Mouse (Mus musculus) kidney, embryonic 15.5 days (tissue): ENCODE results near the gene Sergef. TPM values are rescaled to one million over a fixed set of nuclear protein-coding genes. Genes with fewer than 3 reads are reported as not detected.

ENCODE experiments used
- ATAC-seq: fragments of 200-750 bp; cut with Nextera tagmentation; replicated peaks from 2 replicates; pipeline ENCODE4 v1.8.0; 2017; ENCODE audit warnings: moderate TSS enrichment; ENCODE audit not compliant: low FRiP score
- H3K27ac ChIP-seq: fragments of 300-500 bp; sonication (generic); 2 replicates; pipeline ENCODE4 v1.5.1; 2015; ENCODE audit warnings: mild to moderate bottlenecking, inconsistent platforms
- H3K27me3 ChIP-seq: fragments of 300-500 bp; sonication (generic); 2 replicates; pipeline ENCODE4 v1.6.1; 2015; ENCODE audit warnings: inconsistent platforms
- H3K36me3 ChIP-seq: fragments of 300-500 bp; sonication (generic); 2 replicates; pipeline ENCODE4 v1.6.1; 2015; ENCODE audit warnings: inconsistent platforms
- H3K4me1 ChIP-seq: fragments of 300-500 bp; sonication (generic); 2 replicates; pipeline ENCODE4 v1.6.1; 2015; ENCODE audit warnings: inconsistent platforms
- H3K4me2 ChIP-seq: fragments of 300-500 bp; sonication (generic); 2 replicates; pipeline ENCODE4 v1.6.1; 2015; ENCODE audit warnings: moderate library complexity, mild to moderate bottlenecking, inconsistent platforms
- H3K4me3 ChIP-seq: fragments of 300-500 bp; sonication (generic); replicated peaks from 2 replicates; pipeline ENCODE4 v1.5.1; 2015; ENCODE audit warnings: mild to moderate bottlenecking, inconsistent platforms
- H3K9ac ChIP-seq: fragments of 300-500 bp; sonication (generic); 2 replicates; pipeline ENCODE4 v1.6.1; 2015; ENCODE audit warnings: mild to moderate bottlenecking, inconsistent platforms
- H3K9me3 ChIP-seq: fragments of 300-500 bp; sonication (generic); replicated peaks from 2 replicates; pipeline ENCODE4 v1.6.1; 2016; ENCODE audit warnings: inconsistent platforms
- WGBS: fragments of 180-500 bp; shearing (Covaris S2); methylation state at CpG from one replicate; pipeline ENCODE4 v1.1.7; 2015; ENCODE audit warnings: mixed read lengths; 5-methylcytosine and 5-hydroxymethylcytosine counted together
- polyA plus RNA-seq: library from polyadenylated mRNA; unstranded; fragments of >200 nt; fragmentation: Nextera tagmentation; extraction: Ambion mirVana; gene quantifications from 2 replicates; pipeline ENCODE4 v1.2.1, GENCODE M21; 2015

The Sergef gene
- polyA plus RNA-seq, 1 experiment from 2014 or later, result 13.9 TPM

DNA sequence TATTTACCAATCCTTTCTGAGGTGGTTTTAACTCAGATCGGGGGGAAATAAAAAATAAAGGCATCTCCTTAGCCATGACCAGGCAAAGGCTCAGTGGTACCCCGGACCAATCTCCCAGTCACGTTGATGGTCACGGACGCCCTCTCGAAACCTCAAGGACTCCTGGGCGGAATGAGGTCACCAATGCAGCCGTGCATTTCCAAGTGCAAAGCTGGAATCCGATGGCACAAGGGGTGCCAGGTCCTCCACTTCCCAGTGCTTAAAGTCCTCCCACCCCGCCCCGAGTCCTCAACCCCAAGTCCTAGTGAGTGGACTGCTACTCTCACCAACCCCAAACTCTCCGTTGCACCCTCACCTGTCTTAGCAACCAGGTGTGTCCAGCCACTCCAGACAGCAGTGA is 25.3 kb downstream of the Sergef start:
- no peak overlapping the region for H3K4me2 ChIP-seq
- H3K36me3 ChIP-seq, result 0 out of 2 replicates have a peak, but pooled peaks cover 7% of the 10 kb centered on the region
- H3K9ac ChIP-seq, result no peak overlapping the region
- 85% methylated on average over 12 of the region's 12 CpGs for WGBS
- peaks cover 28% of the 10 kb centered on the region for H3K4me1 ChIP-seq
- no peak overlapping the region for H3K27ac ChIP-seq
- no peaks in the 10 kb centered on the region for H3K9me3 ChIP-seq
- H3K27me3 ChIP-seq, result no peaks in the 10 kb centered on the region
- no peak overlapping the region for H3K4me3 ChIP-seq
- no peak for ATAC-seq

DNA sequence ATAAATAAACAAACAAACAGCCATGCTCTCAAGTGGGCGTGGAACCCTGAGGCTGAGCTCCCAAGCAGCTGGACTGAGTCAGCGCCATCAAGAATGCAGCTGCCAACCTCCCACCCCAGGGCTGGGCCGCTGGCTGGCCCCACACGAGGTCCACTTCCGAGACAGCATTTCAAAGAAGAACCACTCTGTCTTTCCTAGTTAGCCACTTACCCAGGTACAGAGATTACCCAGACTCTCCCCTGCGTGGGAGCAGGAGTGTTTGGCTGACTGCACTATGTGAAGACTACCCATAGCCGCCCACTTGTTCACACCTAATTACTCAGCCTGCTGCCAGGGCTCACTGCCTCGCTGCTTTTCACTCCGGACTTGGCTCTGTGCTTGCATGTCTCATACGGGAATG is 26.5 kb downstream of the Sergef start:
- Histone ChIP-seq H3K4me2 (no peak overlapping the region), H3K27ac (no peak overlapping the region), H3K9me3 (no peaks in the 10 kb centered on the region), H3K4me3 (no peak overlapping the region), H3K4me1 (peaks cover 28% of the 10 kb centered on the region), H3K27me3 (no peaks in the 10 kb centered on the region), H3K9ac (no peak overlapping the region), H3K36me3 (0 out of 2 replicates have a peak, but pooled peaks cover 7% of the 10 kb centered on the region)
- WGBS, result 35% methylated on average over 10 of the region's 10 CpGs
- peak; percentile 75 for ATAC-seq

DNA sequence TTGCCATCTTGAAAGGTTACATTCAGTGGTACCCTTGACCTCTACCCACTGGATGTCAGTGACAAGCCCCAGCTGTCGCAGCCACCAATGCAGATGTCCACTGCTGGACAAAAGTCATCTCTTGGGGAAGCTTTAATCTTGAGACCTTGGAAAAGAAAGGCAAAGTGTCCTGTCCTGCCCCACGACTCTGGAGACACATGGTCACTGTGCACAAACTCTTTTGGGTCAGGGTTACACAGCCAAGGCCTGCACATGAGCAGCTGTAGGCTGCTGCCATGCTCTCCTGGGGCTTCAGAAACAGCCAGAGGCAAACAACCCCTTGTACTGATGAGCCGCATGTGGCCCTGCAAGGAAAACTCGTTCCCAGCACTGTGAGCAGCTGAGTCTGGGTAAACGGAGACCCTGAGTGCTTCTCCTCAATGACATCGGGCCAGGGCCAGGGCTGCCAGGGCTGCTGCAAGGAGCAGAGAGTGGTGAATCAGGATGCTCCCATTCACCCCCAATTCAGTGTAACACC is 27.1 kb downstream of the Sergef start:
- Histone ChIP-seq H3K27ac (no peak overlapping the region), H3K9ac (no peak overlapping the region), H3K9me3 (no peaks in the 10 kb centered on the region), H3K36me3 (0 out of 2 replicates have a peak, but pooled peaks cover 7% of the 10 kb centered on the region), H3K27me3 (no peaks in the 10 kb centered on the region), H3K4me2 (no peak overlapping the region), H3K4me1 (peaks cover 31% of the 10 kb centered on the region), H3K4me3 (no peak overlapping the region)
- 53% methylated on average over 6 of the region's 6 CpGs for WGBS
- ATAC-seq, result no peak

DNA sequence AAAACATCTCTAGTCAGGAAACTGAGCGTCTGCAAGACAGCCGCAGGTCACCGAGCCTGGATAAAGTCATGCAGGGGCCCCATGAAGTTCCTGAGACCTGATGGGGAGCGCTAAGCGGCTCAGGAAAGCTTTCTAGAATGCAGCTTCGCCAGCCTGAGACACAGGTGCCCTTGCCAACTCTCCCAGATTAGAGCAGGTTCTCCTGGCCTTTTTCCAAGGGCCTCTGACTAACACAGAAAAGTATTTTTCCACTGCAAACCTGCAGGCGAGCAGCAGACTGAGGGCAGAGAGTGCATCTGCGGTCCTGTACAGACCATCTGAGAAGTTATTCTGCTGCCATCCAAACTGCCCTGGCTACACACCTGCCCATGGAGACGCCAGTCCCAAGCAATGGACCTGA is 27.6 kb downstream of the Sergef start:
- H3K4me3 ChIP-seq, result no peak overlapping the region
- no peaks in the 10 kb centered on the region for H3K9me3 ChIP-seq
- H3K9ac ChIP-seq, result no peak overlapping the region
- H3K4me2 ChIP-seq, result no peak overlapping the region
- no peak for ATAC-seq
- H3K27ac ChIP-seq, result no peak overlapping the region
- WGBS, result 63% methylated on average over 9 of the region's 9 CpGs
- no peaks in the 10 kb centered on the region for H3K27me3 ChIP-seq
- H3K36me3 ChIP-seq, result 0 out of 2 replicates have a peak, but pooled peaks cover 7% of the 10 kb centered on the region
- H3K4me1 ChIP-seq, result peaks cover 36% of the 10 kb centered on the region

DNA sequence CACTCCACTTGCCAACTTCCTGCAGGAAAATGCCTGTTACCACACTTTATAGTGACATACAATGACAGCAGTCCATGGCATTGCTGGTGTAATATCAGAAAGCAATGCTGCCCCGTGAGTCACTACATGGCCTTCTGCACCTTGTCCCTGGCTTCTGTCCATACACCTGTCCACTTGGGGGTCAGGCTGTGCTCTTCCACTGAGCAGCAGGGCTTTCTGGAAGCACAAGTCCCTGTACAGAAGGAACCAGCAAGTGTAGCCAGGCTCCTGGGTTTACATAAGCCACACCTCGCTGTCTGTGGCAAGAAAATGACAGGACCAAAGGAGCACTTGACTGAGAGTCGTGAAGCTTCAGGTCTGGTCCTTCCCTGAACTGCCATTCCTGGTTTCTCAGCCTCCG is 30.3 kb downstream of the Sergef start:
- Histone ChIP-seq H3K27me3 (no peaks in the 10 kb centered on the region), H3K4me3 (no peak overlapping the region), H3K9me3 (no peaks in the 10 kb centered on the region), H3K27ac (no peak overlapping the region), H3K4me2 (no peak overlapping the region), H3K9ac (no peak overlapping the region), H3K36me3 (0 out of 2 replicates have a peak, but pooled peaks cover 3% of the 10 kb centered on the region), H3K4me1 (peaks cover 36% of the 10 kb centered on the region)
- WGBS, result 90% methylated on average over 4 of the region's 4 CpGs
- no peak for ATAC-seq

DNA sequence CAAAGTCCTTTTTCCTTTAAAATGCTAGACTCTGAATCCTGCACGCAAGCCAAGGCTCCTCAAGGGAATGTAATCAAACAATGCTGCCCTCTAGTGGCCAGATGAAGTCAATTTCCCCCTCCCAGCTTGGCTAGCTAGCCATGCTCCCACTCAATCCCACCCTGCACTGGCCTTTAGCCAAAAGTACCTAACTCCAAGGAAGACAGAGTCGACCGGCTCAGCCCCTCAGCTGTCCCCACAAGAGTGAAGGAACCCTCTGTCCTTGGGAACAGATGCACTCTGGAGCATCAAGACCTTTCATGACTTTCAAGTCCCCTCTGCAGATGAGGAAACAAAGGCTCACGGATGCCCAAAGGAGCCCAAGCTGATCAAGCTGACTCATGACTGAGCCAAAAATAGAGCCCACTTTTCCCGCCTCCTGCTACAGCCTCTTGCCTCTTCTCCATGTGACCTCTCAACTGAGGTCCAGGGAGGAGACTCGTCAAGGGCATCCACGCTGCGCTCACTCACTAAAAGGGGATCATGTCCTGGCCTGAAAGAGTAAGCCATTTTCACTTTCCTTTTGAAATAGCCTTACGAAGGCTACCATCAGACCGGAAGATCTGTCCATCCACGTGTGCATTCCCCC is 32.1 kb downstream of the Sergef start:
- ATAC-seq, result no peak
- WGBS, result 55% methylated on average over 11 of the region's 11 CpGs

DNA sequence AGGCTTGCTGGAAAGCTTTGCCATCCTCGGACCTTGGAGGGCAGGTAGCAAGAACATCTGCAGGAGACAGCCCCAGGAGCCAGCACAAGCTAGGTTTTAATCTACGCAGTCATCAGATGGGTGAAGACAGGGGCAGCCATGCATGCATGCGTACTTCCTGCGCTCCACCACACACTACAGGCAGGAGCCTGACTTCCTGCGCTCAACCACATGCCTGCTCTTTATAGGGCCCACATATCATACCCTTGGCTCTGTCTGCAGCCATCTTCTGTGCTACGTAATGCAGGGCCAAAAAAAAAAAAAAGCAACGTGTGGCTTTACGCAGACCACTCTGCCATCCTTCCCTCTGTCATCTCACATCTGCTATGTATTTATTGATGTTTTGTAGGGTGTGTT is 32.6 kb downstream of the Sergef start:
- Histone ChIP-seq H3K4me2 (no peak overlapping the region), H3K4me1 (peaks cover 20% of the 10 kb centered on the region), H3K9ac (no peak overlapping the region), H3K27me3 (no peaks in the 10 kb centered on the region), H3K27ac (no peak overlapping the region), H3K36me3 (no peaks in the 10 kb centered on the region), H3K9me3 (no peaks in the 10 kb centered on the region), H3K4me3 (no peak overlapping the region)
- WGBS, result 50% methylated on average over 8 of the region's 8 CpGs
- 0 out of 2 replicates have a peak, but pooled peaks have one; percentile 55 for ATAC-seq

More for the DNA sequence above, 32.1 kb downstream of the Sergef start:
- H3K9ac ChIP-seq, result no peak overlapping the region
- H3K36me3 ChIP-seq, result no peaks in the 10 kb centered on the region
- no peak overlapping the region for H3K27ac ChIP-seq
- H3K4me3 ChIP-seq, result no peak overlapping the region
- no peak overlapping the region for H3K4me2 ChIP-seq
- peaks cover 23% of the 10 kb centered on the region for H3K4me1 ChIP-seq
- H3K27me3 ChIP-seq, result no peaks in the 10 kb centered on the region
- H3K9me3 ChIP-seq, result no peaks in the 10 kb centered on the region

DNA sequence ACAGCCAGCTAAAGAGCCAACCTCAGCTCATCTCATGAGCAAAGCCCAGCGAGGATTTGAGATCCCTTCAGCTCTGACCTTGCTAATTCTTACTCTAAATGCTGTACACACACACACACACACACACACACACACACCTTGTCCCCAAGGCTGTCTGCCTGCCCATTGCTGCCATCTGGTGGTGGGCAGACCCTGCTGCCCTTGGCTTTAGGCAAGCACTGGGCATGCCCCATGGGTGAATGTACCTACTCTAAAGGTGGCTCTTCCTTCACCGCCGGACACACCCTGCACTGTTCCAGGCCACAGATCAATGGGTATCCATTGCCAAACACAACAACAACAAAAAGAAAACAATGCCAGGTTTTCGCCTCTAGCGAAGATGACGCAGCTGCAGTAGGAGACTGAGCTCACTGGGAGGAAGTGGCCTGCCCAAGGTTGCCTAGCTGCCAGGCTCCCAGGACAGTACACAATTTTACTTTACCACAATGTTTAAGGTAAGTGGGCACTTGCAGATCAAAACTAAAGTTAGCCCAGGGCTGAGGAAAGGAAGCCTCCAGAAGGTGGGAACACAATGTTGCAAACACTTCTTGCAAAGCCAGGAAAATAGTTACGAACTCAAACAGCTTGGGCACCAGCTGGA is 33.1 kb downstream of the Sergef start:
- Histone ChIP-seq H3K9me3 (no peaks in the 10 kb centered on the region), H3K4me1 (peaks cover 21% of the 10 kb centered on the region), H3K27ac (no peak overlapping the region), H3K9ac (no peak overlapping the region), H3K36me3 (no peaks in the 10 kb centered on the region), H3K4me2 (no peak overlapping the region), H3K4me3 (no peak overlapping the region), H3K27me3 (no peaks in the 10 kb centered on the region)
- WGBS, result 74% methylated on average over 7 of the region's 7 CpGs
- peak; percentile 33; the same call in 1 of the 2 replicates for ATAC-seq

DNA sequence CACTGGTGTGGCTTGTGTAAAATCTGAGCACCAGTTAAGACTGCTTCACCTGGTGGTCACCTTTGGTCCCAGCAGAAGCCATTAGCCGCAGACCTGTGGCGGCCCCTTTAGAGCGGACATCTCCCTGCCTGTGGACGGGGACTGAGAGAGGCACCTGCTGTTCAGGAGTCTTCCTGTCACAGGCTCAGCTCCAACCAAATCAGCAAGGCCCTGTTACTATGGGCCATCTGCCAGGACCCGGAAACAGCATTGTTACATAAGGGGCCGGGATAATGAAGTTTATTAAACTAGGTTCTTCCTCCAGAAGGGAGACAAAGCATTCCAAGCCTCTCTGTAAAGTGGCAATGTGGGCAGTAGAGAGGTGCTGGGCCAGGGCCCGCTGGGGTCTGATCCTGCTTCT is 36.6 kb downstream of the Sergef start:
- ATAC-seq, result no peak

DNA sequence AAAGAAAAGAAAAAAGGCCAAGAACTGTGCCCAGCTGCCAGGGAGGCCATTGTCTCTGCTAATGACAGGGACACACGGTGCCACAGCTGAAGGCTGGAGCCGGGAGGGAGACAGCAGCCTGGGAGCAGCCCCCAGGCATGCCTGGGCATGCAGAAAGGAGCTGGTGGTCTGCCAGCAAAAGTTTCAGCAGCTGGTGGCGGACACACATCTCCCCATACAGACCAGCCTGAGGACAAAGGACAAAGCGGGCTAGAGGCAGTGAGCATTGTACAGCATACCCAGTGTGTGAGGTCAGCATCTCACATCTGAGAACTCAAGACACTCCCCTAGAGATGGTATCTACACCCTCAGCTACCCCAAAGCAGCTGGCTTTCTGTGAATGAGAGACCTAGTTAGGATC is 37.5 kb downstream of the Sergef start:
- 52% methylated on average over 4 of the region's 4 CpGs for WGBS
- Histone ChIP-seq H3K4me2 (no peak overlapping the region), H3K36me3 (no peaks in the 10 kb centered on the region), H3K27ac (no peak overlapping the region), H3K4me1 (peaks cover 20% of the 10 kb centered on the region), H3K27me3 (no peaks in the 10 kb centered on the region), H3K9me3 (no peaks in the 10 kb centered on the region), H3K4me3 (no peak overlapping the region), H3K9ac (no peak overlapping the region)
- ATAC-seq, result no peak

More for the DNA sequence above, 36.6 kb downstream of the Sergef start:
- Histone ChIP-seq H3K4me3 (no peak overlapping the region), H3K9ac (no peak overlapping the region), H3K9me3 (no peaks in the 10 kb centered on the region), H3K27ac (no peak overlapping the region), H3K4me1 (peaks cover 27% of the 10 kb centered on the region), H3K27me3 (no peaks in the 10 kb centered on the region), H3K36me3 (no peaks in the 10 kb centered on the region), H3K4me2 (no peak overlapping the region)
- 86% methylated on average over 7 of the region's 7 CpGs for WGBS

DNA sequence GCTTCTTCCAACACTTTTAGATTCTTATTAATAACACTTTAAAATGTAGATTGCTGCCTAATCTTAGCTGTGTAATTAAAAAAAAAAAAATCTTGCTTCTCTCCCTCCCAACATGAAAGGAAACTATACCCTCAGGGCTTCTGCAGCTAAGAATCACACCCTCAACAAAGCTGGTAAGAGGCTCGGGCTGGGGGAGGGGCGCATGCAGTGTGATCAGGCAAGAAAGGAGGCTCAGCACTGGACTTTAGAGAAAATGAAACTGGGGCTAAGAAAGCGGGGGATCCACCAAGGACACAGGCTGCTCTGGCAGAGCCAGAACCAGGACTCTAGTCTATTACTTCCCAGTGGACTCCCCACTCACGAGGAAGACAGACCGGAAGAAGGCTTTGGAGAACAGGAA is 38.5 kb downstream of the Sergef start:
- H3K9ac ChIP-seq, result no peak overlapping the region
- ATAC-seq, result no peak
- WGBS, result 58% methylated on average over 5 of the region's 5 CpGs

DNA sequence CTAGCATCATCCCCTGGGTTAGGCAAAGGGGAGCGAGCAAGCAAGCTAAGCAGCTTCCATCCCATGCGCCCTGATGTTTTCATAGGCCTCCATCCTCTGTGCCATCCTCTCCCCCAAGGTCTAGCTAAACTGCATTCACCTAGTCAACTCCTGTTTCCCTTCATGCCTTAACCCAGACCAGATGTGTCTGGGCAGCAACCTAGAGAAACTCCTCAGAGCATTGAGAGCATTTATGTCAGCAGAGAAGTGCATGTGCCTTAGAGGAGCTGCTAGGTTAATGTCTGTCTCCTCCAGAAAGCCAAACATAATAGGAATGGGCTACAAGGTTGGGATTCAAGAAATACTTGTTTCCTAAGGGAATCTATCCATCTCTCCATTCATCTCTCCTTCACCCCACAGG is 42.6 kb downstream of the Sergef start:
- ATAC-seq, result no peak
- H3K9ac ChIP-seq, result no peak overlapping the region
- WGBS, result 100% methylated on average over 2 of the region's 2 CpGs
- H3K4me1 ChIP-seq, result peaks cover 11% of the 10 kb centered on the region
- no peaks in the 10 kb centered on the region for H3K36me3 ChIP-seq
- no peak overlapping the region for H3K4me3 ChIP-seq
- no peak overlapping the region for H3K27ac ChIP-seq
- no peaks in the 10 kb centered on the region for H3K27me3 ChIP-seq
- H3K4me2 ChIP-seq, result no peak overlapping the region
- H3K9me3 ChIP-seq, result no peaks in the 10 kb centered on the region

More for the DNA sequence above, 38.5 kb downstream of the Sergef start:
- no peak overlapping the region for H3K4me2 ChIP-seq
- no peak overlapping the region for H3K4me3 ChIP-seq
- no peaks in the 10 kb centered on the region for H3K36me3 ChIP-seq
- H3K4me1 ChIP-seq, result peaks cover 13% of the 10 kb centered on the region
- H3K9me3 ChIP-seq, result no peaks in the 10 kb centered on the region
- no peaks in the 10 kb centered on the region for H3K27me3 ChIP-seq
- no peak overlapping the region for H3K27ac ChIP-seq
